Mouse (Mus musculus) monocyte, adult 2 months (primary cell): Measurements from ENCODE around the gene Coq7.

Experiments
- DNase-seq, 2 experiments: peaks; one replicate each; pipeline ENCODE4 v3.0.0; 2022; ENCODE audit warnings: low spot score in 2 of 2, low read depth in 1 of 2

The Coq7 gene

GRCm38 (mm10) chr7:118462818-118463762, 70.1 kb downstream of the Coq7 start:
- no peak for DNase-seq

DNA sequence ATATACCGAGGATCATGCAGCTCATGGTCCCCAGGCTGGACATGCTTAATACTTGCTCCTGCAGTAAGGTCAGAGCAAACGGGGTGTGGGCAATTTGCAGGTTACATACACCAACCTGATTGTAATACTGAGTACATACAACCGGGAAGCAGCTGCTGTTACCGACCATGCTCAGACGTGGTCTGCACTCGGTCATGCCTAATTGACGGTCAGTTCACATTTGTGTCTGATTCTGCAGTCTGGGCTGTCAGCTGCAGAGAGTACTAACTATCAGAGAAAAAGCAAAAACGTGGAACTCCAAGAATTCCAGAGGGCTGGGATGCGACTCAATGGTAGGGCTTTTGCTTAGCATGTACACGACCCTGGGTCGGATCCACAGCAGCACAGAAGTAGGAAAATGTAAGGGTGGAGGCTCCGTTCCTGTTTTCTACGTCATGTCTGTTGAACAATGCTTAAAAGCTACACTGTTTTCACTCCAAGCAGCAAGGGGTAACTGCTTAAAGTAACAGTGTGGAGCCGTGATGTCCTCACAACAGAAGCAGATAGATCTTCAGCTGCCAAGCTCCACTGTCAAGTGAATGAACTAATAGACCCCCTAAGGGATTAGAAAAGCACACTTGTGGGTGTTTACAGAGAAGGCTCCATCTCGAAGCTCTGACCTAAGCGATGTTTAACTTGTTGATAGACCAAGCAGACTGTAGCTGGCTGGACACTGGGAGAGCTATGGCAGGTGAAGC, 71.6 kb downstream of the Coq7 start:
- no peak for DNase-seq
